6 mouse cellular contexts compared by ENCODE assay signal in genomic region chr10:91425625-91426385, GRCm38 (mm10).
DNase-seq lines count a peak whose midpoint lies in the region; TF ChIP-seq lines count a peak whose summit lies in the region.
"Not testable (repeated sequence)": the region's sequence is repeated elsewhere in the genome, so short reads cannot be mapped to it uniquely, and the experiment has no call there.

No protein-coding gene starts in this region.

- not testable (repeated sequence) for TF ChIP-seq POLR2A in ES-Bruce4 (IDR thresholded peaks at IDR 0.05; ENCODE audit: insufficient read depth, low read length)

- not testable (repeated sequence) for H3K9me3 ChIP-seq in ES-Bruce4 (replicated peaks; ENCODE audit: control insufficient read depth, insufficient read depth, low read length, poor library complexity, severe bottlenecking); ES-E14 (ENCODE audit: control insufficient read depth, insufficient read depth, low read depth, low read length); forebrain, embryonic 10.5 days; midbrain, embryonic 10.5 days (replicated peaks)

- H3K27ac ChIP-seq in ES-Bruce4 (ENCODE audit: insufficient read depth, low read length) (peak overlapping the region; percentile 35), ES-E14 (ENCODE audit: insufficient read depth, low read depth, low read length, poor library complexity, severe bottlenecking) (peak overlapping the region; percentile 64; the same call in 1 of the 2 replicates)
- 0 out of 2 replicates have a peak overlapping the region, but pooled peaks have one; percentile 30 for H3K27ac ChIP-seq in forebrain, embryonic 10.5 days
- 0 out of 2 replicates have a peak overlapping the region, but pooled peaks have one; percentile 9 for H3K27ac ChIP-seq in midbrain, embryonic 10.5 days (replicated peaks)

- H3K4me3 ChIP-seq in ES-Bruce4 (ENCODE audit: low read depth, low read length); ES-E14 (ENCODE audit: insufficient read depth in 1 of 2, low read depth in 1 of 2, low read length in 2 of 2, poor library complexity in 1 of 2, severe bottlenecking in 1 of 2); forebrain, embryonic 10.5 days; midbrain, embryonic 10.5 days: not testable (repeated sequence)

- not testable (repeated sequence) for H3K9ac ChIP-seq in ES-Bruce4 (ENCODE audit: low read depth, poor library complexity, severe bottlenecking); ES-E14 (ENCODE audit: insufficient read depth, low read depth, low read length, poor library complexity, severe bottlenecking)

- H3K36me3 ChIP-seq in ES-Bruce4 (ENCODE audit: control insufficient read depth, insufficient read depth, low read length, poor library complexity, severe bottlenecking); ES-E14 (ENCODE audit: control insufficient read depth, insufficient read depth, low read length, poor library complexity, severe bottlenecking); forebrain, embryonic 10.5 days (replicated peaks); midbrain, embryonic 10.5 days: not testable (repeated sequence)

- TF ChIP-seq CTCF in ES-Bruce4 (IDR thresholded peaks at IDR 0.05; ENCODE audit: low read depth, low read length), result not testable (repeated sequence)

- H3K4me1 ChIP-seq in ES-Bruce4 (ENCODE audit: control insufficient read depth, insufficient read depth, low read length), result not testable (repeated sequence)
- H3K4me1 ChIP-seq in ES-E14 (ENCODE audit: control insufficient read depth in 2 of 2, insufficient read depth in 2 of 2, low read length in 2 of 2, poor library complexity in 1 of 2), result peaks cover 10 to 18% of the 10 kb centered on the region in 2 experiments
- H3K4me1 ChIP-seq in forebrain, embryonic 10.5 days, result peaks cover 26% of the 10 kb centered on the region
- peaks cover 32% of the 10 kb centered on the region for H3K4me1 ChIP-seq in midbrain, embryonic 10.5 days

- whole genome bisulfite sequencing in forebrain, embryonic 10.5 days, result 60% methylated on average over 7 of the region's 7 CpGs
- WGBS in midbrain, embryonic 10.5 days, result 60% methylated on average over 7 of the region's 7 CpGs

- TF ChIP-seq EP300 in ES-Bruce4 (IDR thresholded peaks at IDR 0.05; ENCODE audit: insufficient read depth, low read depth, low read length), result not testable (repeated sequence)

- peak; percentile 56 for DNase-seq in ES-E14 (ENCODE audit: low read depth, low spot score)
- peak; percentile 98 for DNase-seq in R1 (ENCODE audit: low read depth, low spot score)
- DNase-seq in ZHBTc4 (ENCODE audit: low read depth, low spot score), result peak; percentile 95
- not testable (repeated sequence) for DNase-seq in forebrain, embryonic 10.5 days (ENCODE audit: extremely low spot score, low spot score); midbrain, embryonic 10.5 days (ENCODE audit: low spot score)

- not testable (repeated sequence) for H3K27me3 ChIP-seq in ES-Bruce4 (ENCODE audit: control insufficient read depth, insufficient read depth, low read length, poor library complexity, severe bottlenecking); forebrain, embryonic 10.5 days (ENCODE audit: poor library complexity, severe bottlenecking); midbrain, embryonic 10.5 days (ENCODE audit: low read depth, poor library complexity, severe bottlenecking)

- in situ Hi-C loops in ES-E14 (cut with MboI; ENCODE audit: low sequenced_read_pairs in 2 of 2, unreplicated experiment in 2 of 2), result not testable (repeated sequence)

TF ChIP-seq in ES-E14, 5 proteins besides CTCF, POLR2A, EP300 and RAD21:
- TF ChIP-seq CHD2 (IDR thresholded peaks at IDR 0.05; ENCODE audit: low read depth, low read length), result peak; percentile 48; the same call in 1 of the 2 replicates

Comparison
In these comparisons a context has a peak if more than half of its experiments do, and no peak if none do; other contexts are left out.
1. H3K27ac ChIP-seq: peak in every context shown above with its lines; median percentile 64 in ES-E14; 35 in ES-Bruce4; 30 in forebrain, embryonic 10.5 days; 9 in midbrain, embryonic 10.5 days.